Mouse (Mus musculus) central nervous system, embryonic 11.5 days (tissue): ENCODE data around the gene Ift22. TPM values are rescaled to one million over a fixed set of nuclear protein-coding genes. Genes with fewer than 3 reads are reported as not detected.

ENCODE experiments used
- polyA plus RNA-seq: library from polyadenylated mRNA; depleted of rRNA; stranded (reverse); fragments of >200 nt; gene quantifications from 2 replicates; pipeline ENCODE4 v1.2.3, GENCODE M21; 2012; rRNA removed

Gene Ift22
- polyA plus RNA-seq: 49.8 and 57.5 TPM in 2 replicates

GRCm38 (mm10) chr5:136907991-136908857 lies at the start of gene Ift22:
TSS of gene Ift22 (plus strand) at chr5:136908150.

DNA sequence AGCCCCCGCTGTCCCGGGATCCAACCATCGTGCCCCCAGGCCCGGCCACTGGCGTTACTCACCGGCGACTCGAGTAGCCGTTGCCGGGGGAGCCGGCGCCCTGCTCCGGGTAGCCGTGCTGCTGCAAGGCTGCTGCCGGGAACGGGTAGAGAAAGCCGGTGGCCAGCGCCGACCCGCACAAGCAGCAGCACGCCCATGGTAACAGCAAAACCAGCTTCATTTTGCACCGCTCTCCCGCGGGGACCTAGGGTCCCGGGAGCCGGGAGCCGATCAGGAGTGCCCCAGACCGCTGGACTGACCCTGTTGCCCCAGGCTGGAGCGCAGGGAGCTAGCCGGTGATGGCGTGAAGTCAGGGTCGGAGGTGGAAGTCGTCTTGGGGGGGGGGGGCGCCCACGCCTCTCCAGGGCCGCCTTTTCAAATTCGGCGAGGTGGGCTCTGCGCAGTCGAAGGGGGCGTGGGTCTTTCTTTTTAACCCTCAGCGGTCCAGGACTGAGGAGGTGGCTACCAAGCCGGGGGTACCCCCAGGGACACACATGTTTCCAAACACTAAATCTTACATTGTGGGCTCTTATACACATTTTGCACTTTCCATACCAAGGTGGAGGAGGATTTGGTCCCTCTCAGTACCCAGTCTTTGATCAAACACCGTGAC lies 25.0 kb upstream of the Ift22 start, which contains the start of gene Col26a1:
Col26a1 (minus strand) TSS at position 422 of the 652 bp plus-strand sequence.

DNA sequence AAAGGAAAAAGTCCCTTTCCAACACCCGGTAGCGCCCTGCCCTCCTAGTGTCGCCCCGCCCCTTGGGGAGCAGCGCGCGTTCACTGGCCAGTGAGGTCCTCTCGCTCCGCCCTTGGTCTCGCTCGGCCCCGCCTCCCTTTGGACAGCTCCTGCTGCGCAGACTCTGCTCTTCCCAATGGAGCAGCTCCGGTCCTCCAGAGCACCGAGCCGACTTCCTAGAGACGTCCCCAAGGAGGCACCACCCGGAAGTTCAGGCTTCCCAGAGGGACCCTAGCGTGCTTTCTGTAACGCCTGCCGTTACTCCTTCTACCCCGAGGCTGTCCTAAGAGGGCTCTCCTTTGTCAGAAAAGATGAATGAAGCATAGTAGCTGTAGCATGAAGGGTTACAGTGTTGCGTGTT lies 45.1 kb downstream of the Ift22 start, which contains the start of gene Fis1:
Fis1 (plus strand) TSS at position 261 of the 400 bp plus-strand sequence.

Other genes starting within 250 kb of the Ift22 start
- gene Myl10, start 215.0 kb upstream of the Ift22 start, polyA plus RNA-seq: not detected in 2 replicates
- 73.8 and 135 TPM in 2 replicates for gene Col26a1, start 24.9 kb upstream of the Ift22 start, polyA plus RNA-seq
- 282 and 315 TPM in 2 replicates for gene Fis1, start 45.1 kb downstream of the Ift22 start, polyA plus RNA-seq
- 0.52 and 0.92 TPM in 2 replicates for gene Cldn15, start 58.5 kb downstream of the Ift22 start, polyA plus RNA-seq
- 63.1 and 65.2 TPM in 2 replicates for gene Plod3, start 78.9 kb downstream of the Ift22 start, polyA plus RNA-seq
- 68.7 and 98.2 TPM in 2 replicates for gene Znhit1, start 79.9 kb downstream of the Ift22 start, polyA plus RNA-seq
- gene Vgf, start 118.2 kb downstream of the Ift22 start, polyA plus RNA-seq: 0.83 and 1.0 TPM in 2 replicates
- 106 and 146 TPM in 2 replicates for gene Ap1s1, start 138.0 kb downstream of the Ift22 start, polyA plus RNA-seq
- gene Serpine1, start 164.1 kb downstream of the Ift22 start, polyA plus RNA-seq: 0.54 and 1.7 TPM in 2 replicates
- gene Trim56, start 208.1 kb downstream of the Ift22 start, polyA plus RNA-seq: 3.0 and 3.7 TPM in 2 replicates
- gene Muc3, start 241.2 kb downstream of the Ift22 start, polyA plus RNA-seq: 0.05 TPM in 1 of 2 replicates, not detected in the other